Mouse (Mus musculus): ENCODE data around the gene Speer3. TPM values are rescaled to one million over a fixed set of nuclear protein-coding genes. Genes with fewer than 3 reads are reported as not detected.
"Not testable (repeated sequence)": the region's sequence is repeated elsewhere in the genome, so short reads cannot be mapped to it uniquely, and the experiment has no call there.

The Speer3 gene
- not detected for total RNA-seq (2021)

DNA sequence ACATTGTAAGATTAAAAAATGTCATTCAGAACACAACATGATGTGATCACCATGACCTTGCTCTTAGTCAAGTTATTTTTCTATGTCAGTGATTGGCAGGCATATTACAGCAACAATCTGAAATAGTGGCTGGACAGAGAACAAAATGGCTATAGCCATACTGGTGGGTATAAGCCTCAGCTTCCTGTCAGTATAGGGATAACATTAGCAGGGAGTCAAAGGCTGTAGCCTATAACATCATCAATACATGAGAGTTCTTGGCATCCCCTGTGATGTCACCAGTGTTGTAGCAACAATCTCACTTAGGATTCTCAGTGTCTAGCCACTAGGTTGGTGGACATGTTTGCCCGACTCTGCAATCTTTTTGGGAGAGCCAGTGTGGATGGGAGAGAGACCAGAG, at the start of gene Speer3:
Gene Speer3 (plus strand): TSS at position 301 of the 400 bp plus-strand sequence.
- no peak for DNase-seq

- not testable (repeated sequence) for DNase-seq
These were observed 19.1 kb downstream of the Speer3 start for GRCm38 (mm10) chr5:13810496-13810895.

GRCm38 (mm10) chr5:13825108-13825507, 33.7 kb downstream of the Speer3 start:
- no peak for DNase-seq

GRCm38 (mm10) chr5:13826708-13827107, 35.3 kb downstream of the Speer3 start:
- no peak for DNase-seq

DNA sequence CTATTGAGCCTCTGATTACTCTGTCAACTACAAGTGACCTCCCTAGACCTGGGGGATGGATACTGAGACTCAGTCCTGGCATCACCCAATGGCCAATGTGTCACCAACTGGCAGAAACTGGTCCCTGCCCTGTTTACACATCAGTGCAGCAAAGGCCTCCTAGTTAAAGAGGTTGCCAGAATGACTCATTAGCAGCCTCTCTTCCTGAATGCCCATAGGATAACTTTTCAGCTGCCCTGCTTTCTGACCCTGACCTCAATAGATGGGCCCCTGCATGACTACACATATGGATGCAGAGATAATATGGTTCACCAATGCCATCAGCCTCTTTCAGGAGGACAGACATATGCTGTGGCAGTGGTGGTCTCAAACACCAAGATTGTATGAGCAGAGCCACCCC, 52.9 kb downstream of the Speer3 start:
- DNase-seq, result no peak

Other genes with a start within 250 kb of the Speer3 start
- 10 to 100 TPM; 44.6 to 48.6 TPM for gene Sema3e, start 233.7 kb downstream of the Speer3 start, total RNA-seq (2021)

Data from layer of hippocampus, postnatal 36 days (tissue).